Mouse (Mus musculus) stomach, embryonic 15.5 days (tissue): ENCODE data around the gene Msh5. TPM values are rescaled to one million over a fixed set of nuclear protein-coding genes. Genes with fewer than 3 reads are reported as not detected.
A peak's percentile ranks its signal among the peaks of the same experiment; 100 is the strongest.

ENCODE experiments used
- ATAC-seq: fragments of 200-750 bp; cut with Nextera tagmentation; 2 replicates; pipeline ENCODE4 v1.8.0; 2017; ENCODE audit warnings: low read depth, moderate number of reproducible peaks, moderate TSS enrichment; ENCODE audit not compliant: insufficient read depth, low FRiP score
- H3K27ac ChIP-seq: fragments of 300-500 bp; sonication (generic); 2 replicates; pipeline ENCODE4 v1.5.1; 2015; ENCODE audit warnings: mild to moderate bottlenecking, inconsistent platforms
- H3K27me3 ChIP-seq: fragments of 300-500 bp; sonication (generic); replicated peaks from 2 replicates; pipeline ENCODE4 v1.6.1; 2015; ENCODE audit warnings: inconsistent platforms
- H3K36me3 ChIP-seq: fragments of 300-500 bp; sonication (generic); 2 replicates; pipeline ENCODE4 v1.6.1; 2015; ENCODE audit warnings: inconsistent platforms
- H3K4me1 ChIP-seq: fragments of 300-500 bp; sonication (generic); 2 replicates; pipeline ENCODE4 v1.6.1; 2015; ENCODE audit warnings: inconsistent platforms
- H3K4me2 ChIP-seq: fragments of 300-500 bp; sonication (generic); 2 replicates; pipeline ENCODE4 v1.6.1; 2015; ENCODE audit warnings: mild to moderate bottlenecking, inconsistent platforms
- H3K4me3 ChIP-seq: fragments of 300-500 bp; sonication (generic); replicated peaks from 2 replicates; pipeline ENCODE4 v1.5.1; 2015; ENCODE audit warnings: inconsistent platforms
- H3K9ac ChIP-seq: fragments of 300-500 bp; sonication (generic); 2 replicates; pipeline ENCODE4 v1.6.1; 2015; ENCODE audit warnings: inconsistent platforms
- H3K9me3 ChIP-seq: fragments of 300-500 bp; sonication (generic); 2 replicates; pipeline ENCODE4 v1.6.1; 2016; ENCODE audit warnings: inconsistent platforms
- WGBS: fragments of 180-500 bp; shearing (Covaris S2); methylation state at CpG from one replicate; pipeline ENCODE4 v1.1.7; 2015; 5-methylcytosine and 5-hydroxymethylcytosine counted together
- polyA plus RNA-seq: library from polyadenylated mRNA; unstranded; fragments of >200 nt; fragmentation: Nextera tagmentation; extraction: Ambion mirVana; gene quantifications from 2 replicates; pipeline ENCODE4 v1.2.1, GENCODE M21; 2015

The Msh5 gene
- polyA plus RNA-seq, 1 experiment from 2014 or later = 4.8 TPM

DNA sequence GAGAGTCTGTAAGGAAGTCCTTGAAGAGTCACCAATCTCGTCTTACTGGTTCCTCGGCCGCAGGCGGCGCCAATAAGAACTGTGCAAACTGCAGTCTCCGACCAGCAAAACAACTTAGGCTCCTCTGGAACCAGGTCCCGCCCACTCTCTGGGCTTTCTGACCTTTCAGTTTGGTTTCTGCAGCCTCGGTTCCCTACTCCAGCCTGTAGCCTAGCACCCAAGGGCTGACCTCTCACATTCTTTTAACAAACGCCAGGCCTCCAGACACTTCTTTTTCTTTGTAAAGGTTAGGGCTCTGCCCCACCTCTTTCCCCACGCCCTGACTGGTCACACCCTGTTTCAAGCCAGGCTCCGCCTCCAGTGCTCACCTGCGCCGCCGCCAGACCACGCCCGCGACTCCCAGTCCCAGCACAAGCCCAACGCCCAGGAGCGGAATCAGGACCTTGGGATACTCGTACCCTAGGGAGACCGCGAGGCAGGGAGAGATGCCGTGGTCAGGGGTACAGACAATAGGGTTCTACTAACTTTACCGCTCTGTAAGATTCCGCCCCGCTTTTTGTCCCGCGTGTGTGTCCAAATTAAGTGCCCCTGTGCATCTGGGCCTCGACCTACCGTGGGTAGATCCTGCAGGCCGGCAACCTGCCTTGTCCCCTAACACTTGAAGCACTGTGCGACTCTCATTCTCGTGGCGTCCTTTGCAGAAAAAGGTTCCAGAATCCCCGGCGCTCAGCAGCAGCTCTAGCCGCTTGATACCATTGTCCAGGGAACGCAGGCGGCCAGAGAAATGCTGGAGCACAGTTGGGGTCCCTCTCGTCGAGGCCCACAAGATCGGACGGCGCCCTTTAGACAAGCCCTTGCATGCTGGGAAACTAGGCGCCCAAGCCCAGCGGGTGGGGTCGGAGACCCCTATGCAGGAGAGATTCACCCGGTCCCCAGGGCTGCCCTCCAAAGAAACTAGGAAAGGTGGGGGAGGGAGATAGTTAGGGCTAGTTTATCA lies 18.7 kb upstream of the Msh5 start, which contains the start of gene Ly6g6c:
Ly6g6c (plus strand) TSS at position 438 of the 997 bp plus-strand sequence.
- H3K36me3 ChIP-seq = peaks cover 15% of the 10 kb centered on the region
- H3K27ac ChIP-seq = peak within 1 kb of the TSS; percentile 84
- no peaks in the 10 kb centered on the region for H3K9me3 ChIP-seq
- H3K9ac ChIP-seq = no peak within 1 kb of the TSS
- peak within 1 kb of the TSS; percentile 61 for H3K4me2 ChIP-seq
- 0 out of 2 replicates have a peak, but pooled peaks cover 6% of the 10 kb centered on the region for H3K27me3 ChIP-seq
- peak within 1 kb of the TSS; percentile 35 for H3K4me3 ChIP-seq
- H3K4me1 ChIP-seq = peaks cover 45% of the 10 kb centered on the region
- ATAC-seq = peak; percentile 74
- WGBS = 4% methylated on average over 48 of the region's 48 CpGs

- 0 out of 2 replicates have a peak, but pooled peaks have one; percentile 1 for ATAC-seq
- Histone ChIP-seq H3K27me3 (0 out of 2 replicates have a peak, but pooled peaks cover 6% of the 10 kb centered on the region), H3K9me3 (no peaks in the 10 kb centered on the region), H3K27ac (peak overlapping the region; percentile 84), H3K4me1 (peaks cover 51% of the 10 kb centered on the region), H3K36me3 (peaks cover 17% of the 10 kb centered on the region), H3K4me3 (peak overlapping the region; percentile 35), H3K4me2 (peak overlapping the region; percentile 61), H3K9ac (no peak overlapping the region)
- 28% methylated on average over 10 of the region's 10 CpGs for WGBS
Observed at GRCm38 (mm10) chr17:35064378-35064877, 17.9 kb upstream of the Msh5 start.

DNA sequence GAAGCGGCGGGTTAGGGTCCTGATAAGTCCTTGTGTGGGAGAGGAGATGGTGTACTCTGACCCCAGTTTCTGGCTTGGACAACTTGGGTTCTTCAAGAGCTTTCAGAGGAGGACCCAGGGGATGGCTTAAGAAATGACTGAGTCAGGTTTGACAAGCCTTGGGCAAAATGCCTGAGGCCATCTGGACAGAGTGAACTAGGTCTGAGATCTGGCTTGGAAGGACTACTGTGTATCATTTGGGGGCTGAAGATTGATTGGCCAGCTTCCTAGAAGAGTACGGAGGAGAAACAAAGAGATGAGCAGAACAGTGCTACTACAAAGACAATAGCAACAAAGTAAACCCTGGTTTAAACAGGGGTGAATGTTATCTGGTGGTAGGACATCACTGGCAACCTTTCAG lies 16.9 kb upstream of the Msh5 start:
- Histone ChIP-seq H3K4me1 (peaks cover 55% of the 10 kb centered on the region), H3K9ac (no peak overlapping the region), H3K4me2 (no peak overlapping the region), H3K36me3 (peaks cover 17% of the 10 kb centered on the region), H3K9me3 (no peaks in the 10 kb centered on the region), H3K4me3 (no peak overlapping the region), H3K27ac (0 out of 2 replicates have a peak overlapping the region, but pooled peaks have one; percentile 84), H3K27me3 (0 out of 2 replicates have a peak, but pooled peaks cover 6% of the 10 kb centered on the region)
- no peak for ATAC-seq
- 82% methylated on average over 3 of the region's 3 CpGs for WGBS

- Histone ChIP-seq H3K9me3 (no peaks in the 10 kb centered on the region), H3K4me3 (no peak overlapping the region), H3K4me1 (peaks cover 58% of the 10 kb centered on the region), H3K9ac (no peak overlapping the region), H3K27me3 (no peaks in the 10 kb centered on the region), H3K4me2 (0 out of 2 replicates have a peak overlapping the region, but pooled peaks have one; percentile 2), H3K36me3 (peaks cover 28% of the 10 kb centered on the region), H3K27ac (no peak overlapping the region)
- WGBS = 82% methylated on average over 8 of the region's 8 CpGs
- ATAC-seq = no peak
Observed at GRCm38 (mm10) chr17:35061299-35061698, 14.8 kb upstream of the Msh5 start.

DNA sequence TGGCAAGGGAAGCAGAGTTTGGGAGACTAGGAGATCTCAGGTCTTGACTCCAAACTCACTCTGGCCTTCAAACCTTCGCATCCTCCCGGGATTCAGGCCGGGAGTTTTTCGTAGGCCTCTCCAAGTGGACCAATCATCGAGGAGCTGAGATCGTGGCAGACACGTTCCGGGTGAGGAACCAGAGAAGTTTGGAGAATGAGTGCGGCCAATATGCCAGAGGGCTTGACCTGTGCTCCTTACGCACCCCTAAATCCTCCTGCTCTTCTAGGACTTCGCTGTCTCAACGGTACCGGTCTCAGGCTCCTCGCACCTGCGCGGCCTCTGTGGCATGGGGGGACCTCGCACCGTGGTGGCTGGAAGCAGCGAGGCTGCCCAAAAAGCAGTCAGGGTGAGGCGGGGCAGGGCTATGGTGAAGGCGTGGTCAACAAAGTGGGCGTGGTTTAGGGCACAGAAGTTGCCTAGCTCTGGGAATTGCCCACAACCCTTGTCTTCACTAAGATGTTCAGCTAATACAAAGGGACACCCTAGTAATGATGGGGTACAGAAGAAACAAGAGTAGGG lies 14.3 kb upstream of the Msh5 start:
- H3K4me3 ChIP-seq = peak overlapping the region; percentile 69
- H3K4me2 ChIP-seq = peak overlapping the region; percentile 83
- ATAC-seq = no peak
- no peak overlapping the region; the same call in 1 of the 2 replicates for H3K9ac ChIP-seq
- H3K27me3 ChIP-seq = no peaks in the 10 kb centered on the region
- peaks cover 58% of the 10 kb centered on the region for H3K4me1 ChIP-seq
- peaks cover 33% of the 10 kb centered on the region for H3K36me3 ChIP-seq
- H3K27ac ChIP-seq = no peak overlapping the region
- H3K9me3 ChIP-seq = no peaks in the 10 kb centered on the region
- 58% methylated on average over 22 of the region's 22 CpGs for WGBS

DNA sequence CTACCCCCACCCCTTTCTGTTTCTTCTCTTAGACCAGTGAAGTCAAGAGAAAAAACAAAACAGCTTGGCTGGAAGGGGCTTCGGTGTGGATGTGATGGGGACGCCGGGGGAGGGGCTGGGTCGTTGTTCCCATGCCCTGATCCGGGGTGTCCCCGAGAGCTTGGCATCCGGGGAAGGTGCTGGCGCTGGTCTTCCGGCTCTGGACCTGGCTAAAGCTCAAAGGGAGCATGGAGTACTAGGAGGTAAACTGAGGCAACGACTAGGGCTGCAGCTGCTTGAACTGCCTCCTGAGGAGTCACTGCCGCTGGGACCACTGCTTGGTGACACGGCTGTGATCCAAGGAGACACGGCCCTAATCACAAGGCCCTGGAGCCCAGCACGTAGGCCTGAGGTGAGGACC lies 13.5 kb upstream of the Msh5 start:
- no peak overlapping the region for H3K27ac ChIP-seq
- H3K4me3 ChIP-seq = peak overlapping the region; percentile 69
- peaks cover 51% of the 10 kb centered on the region for H3K4me1 ChIP-seq
- H3K36me3 ChIP-seq = peaks cover 38% of the 10 kb centered on the region
- no peaks in the 10 kb centered on the region for H3K27me3 ChIP-seq
- H3K9ac ChIP-seq = peak overlapping the region; percentile 36; the same call in 1 of the 2 replicates
- WGBS = 29% methylated on average over 14 of the region's 14 CpGs
- no peak for ATAC-seq
- no peaks in the 10 kb centered on the region for H3K9me3 ChIP-seq
- H3K4me2 ChIP-seq = peak overlapping the region; percentile 83

DNA sequence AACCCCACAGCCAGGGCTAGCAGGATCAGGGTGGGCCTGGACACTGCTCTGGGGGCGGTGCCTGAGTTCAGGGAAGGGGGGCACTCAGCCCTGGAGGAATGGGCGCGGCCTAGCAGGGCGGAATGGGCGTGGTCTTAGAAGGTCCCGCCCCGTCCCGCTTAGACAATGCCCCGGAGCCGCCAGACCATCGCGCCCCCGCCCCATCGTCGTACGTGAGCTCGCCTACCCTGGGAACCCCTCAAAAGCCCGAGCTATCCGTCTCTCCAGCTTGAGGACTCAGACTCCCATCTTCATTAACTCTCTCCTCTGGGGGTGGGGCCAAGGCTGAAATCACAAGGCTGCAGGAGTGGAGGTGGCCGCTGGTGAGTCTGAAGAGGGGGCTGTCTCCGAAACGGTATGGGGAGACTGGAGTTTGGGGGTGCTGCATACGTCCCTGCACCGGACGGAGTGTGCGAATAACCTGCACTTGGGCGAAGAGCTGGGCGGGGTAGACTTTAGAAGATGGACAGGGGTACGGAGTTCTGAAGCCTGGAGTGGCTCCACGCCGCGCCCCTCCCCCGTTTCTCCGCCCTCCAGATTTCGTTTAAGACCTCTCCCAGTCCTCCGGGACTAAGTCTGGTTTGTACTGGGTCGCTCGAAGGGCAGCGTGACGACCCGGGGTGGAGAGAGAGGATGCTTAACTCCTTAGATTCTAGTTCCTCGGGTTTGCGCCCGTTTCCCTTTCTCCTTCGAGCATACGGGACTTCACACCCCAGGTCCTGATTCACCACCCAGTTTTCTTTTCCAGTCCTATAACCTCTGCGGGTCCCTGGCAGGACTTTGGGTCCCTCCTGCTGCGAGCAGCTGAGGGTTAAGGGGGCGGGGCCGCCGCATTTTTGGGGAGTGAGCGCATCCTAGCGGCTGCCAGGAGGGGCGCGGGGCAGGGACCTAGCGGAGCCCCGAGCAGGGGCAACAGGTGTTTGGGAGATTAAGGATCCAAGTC lies 12.7 kb upstream of the Msh5 start, which contains the start of gene Ddah2:
Ddah2 (plus strand) TSS at position 125 of the 982 bp plus-strand sequence.
- H3K9me3 ChIP-seq = no peaks in the 10 kb centered on the region
- peak within 1 kb of the TSS; percentile 78 for H3K9ac ChIP-seq
- H3K4me3 ChIP-seq = peak within 1 kb of the TSS; percentile 69
- no peaks in the 10 kb centered on the region for H3K27me3 ChIP-seq
- under 1% methylated on average over 57 of the region's 57 CpGs for WGBS
- H3K4me2 ChIP-seq = peak within 1 kb of the TSS; percentile 83
- H3K4me1 ChIP-seq = peaks cover 43% of the 10 kb centered on the region
- peak; percentile 86 for ATAC-seq
- H3K36me3 ChIP-seq = peaks cover 44% of the 10 kb centered on the region
- H3K27ac ChIP-seq = peak within 1 kb of the TSS; percentile 91

DNA sequence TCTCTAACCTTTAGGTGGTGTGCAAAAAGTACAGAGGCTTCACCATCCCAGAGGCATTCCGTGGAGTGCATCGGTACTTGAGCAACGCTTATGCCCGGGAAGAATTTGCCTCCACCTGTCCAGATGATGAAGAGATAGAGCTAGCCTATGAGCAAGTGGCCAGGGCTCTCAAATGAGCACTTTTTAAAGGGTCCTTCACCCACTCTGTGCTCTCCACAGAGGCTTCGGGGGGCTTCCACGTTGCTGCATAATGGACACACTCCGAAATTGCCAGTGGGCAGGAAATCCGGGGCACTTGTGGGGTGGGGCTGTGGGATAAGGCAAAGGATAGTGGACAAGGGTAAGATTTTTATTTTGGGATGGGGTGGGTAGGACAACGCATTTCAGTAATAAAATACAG lies 11.8 kb upstream of the Msh5 start:
- Histone ChIP-seq H3K4me3 (peak overlapping the region; percentile 69), H3K9me3 (no peaks in the 10 kb centered on the region), H3K27me3 (no peaks in the 10 kb centered on the region), H3K27ac (peak overlapping the region; percentile 91), H3K4me2 (no peak overlapping the region; the same call in 1 of the 2 replicates), H3K9ac (no peak overlapping the region), H3K36me3 (peaks cover 50% of the 10 kb centered on the region), H3K4me1 (peaks cover 39% of the 10 kb centered on the region)
- no peak for ATAC-seq
- whole genome bisulfite sequencing = 56% methylated on average over 9 of the region's 9 CpGs

GRCm38 (mm10) chr17:35057090-35057489 lies 10.5 kb upstream of the Msh5 start:
- no peak overlapping the region for H3K27ac ChIP-seq
- WGBS = 68% methylated on average over 3 of the region's 3 CpGs
- no peak for ATAC-seq
- H3K9me3 ChIP-seq = no peaks in the 10 kb centered on the region
- no peak overlapping the region for H3K9ac ChIP-seq
- peaks cover 55% of the 10 kb centered on the region for H3K36me3 ChIP-seq
- no peak overlapping the region for H3K4me3 ChIP-seq
- no peaks in the 10 kb centered on the region for H3K27me3 ChIP-seq
- no peak overlapping the region for H3K4me2 ChIP-seq
- peaks cover 38% of the 10 kb centered on the region for H3K4me1 ChIP-seq

GRCm38 (mm10) chr17:35055691-35056495 lies 9.3 kb upstream of the Msh5 start:
- H3K36me3 ChIP-seq = peaks cover 46% of the 10 kb centered on the region
- H3K4me3 ChIP-seq = no peak overlapping the region
- no peak overlapping the region for H3K27ac ChIP-seq
- no peak overlapping the region for H3K9ac ChIP-seq
- no peaks in the 10 kb centered on the region for H3K27me3 ChIP-seq
- no peak overlapping the region for H3K4me2 ChIP-seq
- peaks cover 32% of the 10 kb centered on the region for H3K4me1 ChIP-seq
- WGBS = 85% methylated on average over 7 of the region's 7 CpGs
- no peaks in the 10 kb centered on the region for H3K9me3 ChIP-seq
- no peak for ATAC-seq
